Mouse (Mus musculus) layer of hippocampus, postnatal 36 days (tissue): ENCODE results near the gene Nup133. TPM values are rescaled to one million over a fixed set of nuclear protein-coding genes. Genes with fewer than 3 reads are reported as not detected.
A peak's percentile ranks its signal among the peaks of the same experiment; 100 is the strongest.
"Not testable (repeated sequence)": the region's sequence is repeated elsewhere in the genome, so short reads cannot be mapped to it uniquely, and the experiment has no call there.

Experiments
- DNase-seq, 2 experiments: peaks; one replicate each; pipeline ENCODE4 v3.0.0; 2022
- total RNA-seq, 2 experiments: library from RNA; stranded (reverse); gene quantifications; 2 replicates each; pipeline ENCODE4 v1.2.3; 2021

Gene Nup133
- 10 to 100 TPM; 21.8 to 22.2 TPM for total RNA-seq

- DNase-seq, result peak; percentile 99
These were observed at the start of gene Nup133 for GRCm38 (mm10) chr8:123948942-123949685. TSS of gene Nup133 (minus strand) at chr8:123949265.

GRCm38 (mm10) chr8:123993997-123994396 is 44.9 kb upstream of the Nup133 start:
- DNase-seq, result no peak

GRCm38 (mm10) chr8:123993597-123993996 is 44.5 kb upstream of the Nup133 start:
- no peak for DNase-seq

- no peak for DNase-seq
These were observed 43.5 kb upstream of the Nup133 start for GRCm38 (mm10) chr8:123992587-123992986.

- DNase-seq, result no peak
These were observed 41.4 kb upstream of the Nup133 start for GRCm38 (mm10) chr8:123990277-123991049.

GRCm38 (mm10) chr8:123989128-123989527 is 40.1 kb upstream of the Nup133 start:
- DNase-seq, result no peak

GRCm38 (mm10) chr8:123988605-123989038 is 39.6 kb upstream of the Nup133 start:
- DNase-seq, result no peak

- peak; percentile 75 to 83 for DNase-seq
These were observed 33.8 kb upstream of the Nup133 start, which contains the start of gene Abcb10 for GRCm38 (mm10) chr8:123982826-123983400. TSS of gene Abcb10 (minus strand) at chr8:123983122.

- DNase-seq, result peak; percentile 24 to 30
These were observed 33.3 kb upstream of the Nup133 start for GRCm38 (mm10) chr8:123982291-123982793.

GRCm38 (mm10) chr8:123981674-123982073 is 32.6 kb upstream of the Nup133 start:
- peak; percentile 42 to 48 for DNase-seq

- no peak for DNase-seq
These were observed 31.2 kb upstream of the Nup133 start for GRCm38 (mm10) chr8:123980239-123980638.

- no peak for DNase-seq
These were observed 29.9 kb upstream of the Nup133 start for GRCm38 (mm10) chr8:123978926-123979325.

GRCm38 (mm10) chr8:123978166-123978838 is 29.2 kb upstream of the Nup133 start:
- DNase-seq, result no peak

GRCm38 (mm10) chr8:123977499-123977898 is 28.4 kb upstream of the Nup133 start:
- DNase-seq, result no peak

- DNase-seq, result no peak
These were observed 24.4 kb upstream of the Nup133 start for GRCm38 (mm10) chr8:123973495-123973894.

- DNase-seq, result no peak
These were observed 17.8 kb upstream of the Nup133 start for GRCm38 (mm10) chr8:123966896-123967295.

GRCm38 (mm10) chr8:123961371-123961770 is 12.3 kb upstream of the Nup133 start:
- no peak for DNase-seq

- DNase-seq, result not testable (repeated sequence)
These were observed 11.5 kb upstream of the Nup133 start for GRCm38 (mm10) chr8:123960556-123960955.

- no peak for DNase-seq
These were observed 11.0 kb upstream of the Nup133 start for GRCm38 (mm10) chr8:123960056-123960455.

- DNase-seq, result no peak
These were observed 10.4 kb upstream of the Nup133 start for GRCm38 (mm10) chr8:123959473-123959872.

- DNase-seq, result no peak
These were observed 9.1 kb upstream of the Nup133 start for GRCm38 (mm10) chr8:123958130-123958529.

- no peak for DNase-seq
These were observed 5.2 kb upstream of the Nup133 start for GRCm38 (mm10) chr8:123954246-123954645.
